Mouse (Mus musculus) myocyte (in vitro differentiated cells): ENCODE results near the gene Hoxd12. TPM values are rescaled to one million over a fixed set of nuclear protein-coding genes. Genes with fewer than 3 reads are reported as not detected.

Experiments used
- H3K27me3 ChIP-seq: one replicate; pipeline ENCODE4 v1.6.1; 2011; ENCODE audit not compliant: control insufficient read depth, insufficient read depth, insufficient read length
- H3K36me3 ChIP-seq: one replicate; pipeline ENCODE4 v1.6.1; 2011; ENCODE audit not compliant: control insufficient read depth, insufficient read depth
- H3K4me2 ChIP-seq: one replicate; pipeline ENCODE4 v1.6.1; 2011; ENCODE audit warnings: low read depth, control low read depth
- H3K4me3 ChIP-seq: one replicate; pipeline ENCODE4 v1.5.1; 2011; ENCODE audit warnings: mild to moderate bottlenecking, control low read depth, moderate library complexity
- H3K79me2 ChIP-seq: one replicate; pipeline ENCODE4 v1.6.1; 2011; ENCODE audit not compliant: control insufficient read depth, insufficient read depth
- H3ac ChIP-seq: one replicate; pipeline ENCODE4 v1.6.1; 2011; ENCODE audit not compliant: control insufficient read depth, insufficient read length
- CEBPB ChIP-seq: IDR thresholded peaks from 2 replicates; pipeline ENCODE4 v1.6.1; 2011; ENCODE audit warnings: mild to moderate bottlenecking, moderate library complexity; ENCODE audit not compliant: poor library complexity, insufficient read depth, severe bottlenecking
- E2F4 ChIP-seq: IDR thresholded peaks from one replicate; pipeline ENCODE4 v1.6.1; 2011; ENCODE audit warnings: mild to moderate bottlenecking, control low read depth, moderate library complexity; ENCODE audit not compliant: insufficient read depth
- MAX ChIP-seq: IDR thresholded peaks from one replicate; pipeline ENCODE4 v1.6.1; 2011; ENCODE audit warnings: low read depth, mild to moderate bottlenecking, control low read depth
- MYOD1 ChIP-seq, 3 experiments: IDR thresholded peaks; one replicate each; pipeline ENCODE4 v1.6.1; 2011; ENCODE audit warnings: control low read depth in 2 of 3, low read depth in 2 of 3, mild to moderate bottlenecking in 2 of 3, moderate library complexity in 1 of 3; ENCODE audit not compliant: insufficient read length in 2 of 3, control insufficient read depth in 1 of 3
- MYOG ChIP-seq, 3 experiments: IDR thresholded peaks; one replicate each; pipeline ENCODE4 v1.6.1; 2011; ENCODE audit warnings: control low read depth in 2 of 3, low read depth in 2 of 3, mild to moderate bottlenecking in 2 of 3; ENCODE audit not compliant: insufficient read length in 2 of 3, control insufficient read depth in 1 of 3, insufficient read depth in 1 of 3
- POLR2A ChIP-seq: IDR thresholded peaks from one replicate; pipeline ENCODE4 v1.6.1; 2011; ENCODE audit warnings: low read depth, mild to moderate bottlenecking, control low read depth, moderate library complexity; ENCODE audit not compliant: insufficient read length
- POLR2AphosphoS2 ChIP-seq: IDR thresholded peaks from one replicate; pipeline ENCODE4 v1.6.1; 2011; ENCODE audit warnings: low read depth, control low read depth; ENCODE audit not compliant: insufficient read length
- REST ChIP-seq: IDR thresholded peaks from one replicate; pipeline ENCODE4 v1.6.1; 2011; ENCODE audit warnings: mild to moderate bottlenecking, control low read depth, moderate library complexity; ENCODE audit not compliant: insufficient read depth, insufficient read length
- SRF ChIP-seq: IDR thresholded peaks from one replicate; pipeline ENCODE4 v1.6.1; 2011; ENCODE audit warnings: low read depth; ENCODE audit not compliant: control insufficient read depth, insufficient read length
- TCF12 ChIP-seq: IDR thresholded peaks from one replicate; pipeline ENCODE4 v1.6.1; 2011; ENCODE audit warnings: mild to moderate bottlenecking, control low read depth; ENCODE audit not compliant: poor library complexity, insufficient read depth, severe bottlenecking
- TCF3 ChIP-seq: IDR thresholded peaks from one replicate; pipeline ENCODE4 v1.6.1; 2011; ENCODE audit warnings: low read depth, control low read depth; ENCODE audit not compliant: insufficient read length
- USF1 ChIP-seq: IDR thresholded peaks from one replicate; pipeline ENCODE4 v1.6.1; 2011; ENCODE audit warnings: low read depth, mild to moderate bottlenecking, control low read depth, moderate library complexity
- polyA plus RNA-seq: library from polyadenylated mRNA; unstranded; fragments of >200 nt; fragmentation: generic; extraction: Trizol; gene quantifications from one replicate; pipeline ENCODE4 v1.2.1, GENCODE M21; 2012; ENCODE audit warnings: missing spikeins

Hoxd12 gene
- polyA plus RNA-seq, result not detected

DNA sequence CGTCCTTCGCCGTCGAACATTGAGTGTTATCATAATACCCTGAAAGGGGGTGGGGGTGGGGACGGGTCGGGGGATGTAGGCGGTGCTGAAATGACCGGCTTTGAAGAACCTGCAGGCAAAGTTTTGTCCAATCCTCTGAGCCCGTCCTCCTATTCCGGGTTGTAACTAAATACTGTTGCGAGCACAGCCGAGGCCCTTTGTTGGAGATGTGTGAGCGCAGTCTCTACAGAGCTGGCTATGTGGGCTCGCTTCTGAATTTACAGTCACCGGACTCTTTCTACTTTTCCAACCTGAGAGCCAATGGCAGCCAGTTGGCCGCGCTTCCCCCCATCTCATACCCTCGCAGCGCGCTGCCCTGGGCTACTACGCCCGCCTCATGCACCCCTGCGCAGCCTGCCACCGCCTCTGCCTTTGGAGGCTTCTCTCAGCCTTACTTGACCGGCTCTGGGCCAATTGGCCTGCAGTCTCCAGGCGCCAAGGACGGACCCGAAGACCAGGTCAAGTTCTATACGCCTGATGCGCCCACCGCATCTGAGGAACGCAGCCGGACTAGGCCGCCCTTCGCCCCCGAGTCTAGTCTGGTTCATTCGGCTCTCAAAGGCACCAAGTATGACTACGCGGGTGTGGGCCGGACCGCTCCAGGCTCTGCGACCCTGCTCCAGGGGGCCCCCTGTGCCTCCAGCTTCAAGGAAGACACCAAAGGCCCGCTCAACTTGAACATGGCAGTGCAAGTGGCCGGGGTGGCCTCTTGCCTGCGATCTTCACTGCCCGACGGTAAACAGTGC is at the start of gene Hoxd12:
Hoxd12 (plus strand) TSS at position 133 of the 785 bp plus-strand sequence.
- TF ChIP-seq TCF3 (no peak), POLR2AphosphoS2 (no peak), TCF12 (no peak), MYOG (IDR thresholded peaks at IDR 0.05; ENCODE audit: control insufficient read depth in 1 of 3, insufficient read depth in 1 of 3, insufficient read length in 2 of 3, low read depth in 2 of 3) (no peak), MAX (no peak)
- Histone ChIP-seq H3K36me3 (no peaks in the 10 kb centered on the region), H3K4me2 (no peak within 1 kb of the TSS)

DNA sequence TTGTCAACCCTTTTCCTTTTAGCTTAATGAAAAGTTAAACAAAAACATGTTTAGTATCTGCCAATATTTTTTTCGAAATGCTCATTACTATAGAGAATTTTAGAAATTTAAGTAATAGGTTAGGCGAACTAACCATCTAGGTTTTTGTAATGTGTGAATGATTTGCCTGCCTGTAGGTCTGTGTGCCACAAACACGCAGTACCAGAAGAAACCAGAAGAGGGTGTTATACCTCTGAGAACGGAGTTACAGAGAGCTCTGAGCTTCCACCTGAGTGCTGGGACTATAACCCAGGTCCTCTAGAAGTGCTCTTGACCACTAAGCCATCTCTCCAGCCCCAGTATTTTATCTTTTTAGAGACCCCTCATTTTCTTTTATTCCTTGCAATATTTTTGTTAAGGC is 39.4 kb upstream of the Hoxd12 start:
- H3K4me3 ChIP-seq, result no peak overlapping the region
- no peaks in the 10 kb centered on the region for H3K27me3 ChIP-seq
- no peaks in the 10 kb centered on the region for H3K79me2 ChIP-seq
- no peaks in the 10 kb centered on the region for H3K36me3 ChIP-seq
- no peak overlapping the region for H3ac ChIP-seq
- TF ChIP-seq MYOD1 (IDR thresholded peaks at IDR 0.05; ENCODE audit: control insufficient read depth in 1 of 3, insufficient read length in 2 of 3, low read depth in 2 of 3), result no peak
- TF ChIP-seq TCF3, result no peak
- no peak for TF ChIP-seq REST
- TF ChIP-seq SRF, result no peak
- TF ChIP-seq TCF12, result no peak
- no peak for TF ChIP-seq E2F4
- TF ChIP-seq CEBPB, result no peak
- no peak for TF ChIP-seq POLR2A
- no peak for TF ChIP-seq MYOG (IDR thresholded peaks at IDR 0.05; ENCODE audit: control insufficient read depth in 1 of 3, insufficient read depth in 1 of 3, insufficient read length in 2 of 3, low read depth in 2 of 3)
- TF ChIP-seq MAX, result no peak
- no peak for TF ChIP-seq POLR2AphosphoS2
- no peak for TF ChIP-seq USF1
- no peak overlapping the region for H3K4me2 ChIP-seq

More for the DNA sequence above, at the start of gene Hoxd12:
- Histone ChIP-seq H3K4me3 (no peak within 1 kb of the TSS), H3K27me3 (peaks cover 58% of the 10 kb centered on the region), H3ac (no peak within 1 kb of the TSS), H3K79me2 (no peaks in the 10 kb centered on the region)

- Histone ChIP-seq H3K4me2 (no peak overlapping the region), H3K79me2 (no peaks in the 10 kb centered on the region), H3K36me3 (no peaks in the 10 kb centered on the region), H3K4me3 (no peak overlapping the region), H3ac (no peak overlapping the region), H3K27me3 (peaks cover 17% of the 10 kb centered on the region)
- no peak for TF ChIP-seq MYOD1 (IDR thresholded peaks at IDR 0.05; ENCODE audit: control insufficient read depth in 1 of 3, insufficient read length in 2 of 3, low read depth in 2 of 3)
- no peak for TF ChIP-seq TCF3
- no peak for TF ChIP-seq MYOG (IDR thresholded peaks at IDR 0.05; ENCODE audit: control insufficient read depth in 1 of 3, insufficient read depth in 1 of 3, insufficient read length in 2 of 3, low read depth in 2 of 3)
- no peak for TF ChIP-seq SRF
Measured at GRCm38 (mm10) chr2:74642431-74642830, 32.4 kb upstream of the Hoxd12 start.

- no peak overlapping the region for H3K4me2 ChIP-seq
- no peaks in the 10 kb centered on the region for H3K79me2 ChIP-seq
- TF ChIP-seq POLR2A (no peak), E2F4 (no peak), POLR2AphosphoS2 (no peak), MYOG (IDR thresholded peaks at IDR 0.05; ENCODE audit: control insufficient read depth in 1 of 3, insufficient read depth in 1 of 3, insufficient read length in 2 of 3, low read depth in 2 of 3) (no peak), MYOD1 (IDR thresholded peaks at IDR 0.05; ENCODE audit: control insufficient read depth in 1 of 3, insufficient read length in 2 of 3, low read depth in 2 of 3) (no peak), SRF (no peak), REST (no peak), TCF12 (no peak), USF1 (no peak), TCF3 (no peak), CEBPB (no peak), MAX (no peak)
- no peaks in the 10 kb centered on the region for H3K36me3 ChIP-seq
- H3ac ChIP-seq, result no peak overlapping the region
- no peak overlapping the region for H3K4me3 ChIP-seq
- H3K27me3 ChIP-seq, result peaks cover 33% of the 10 kb centered on the region
Measured at GRCm38 (mm10) chr2:74645631-74646030, 29.2 kb upstream of the Hoxd12 start.

- peaks cover 38% of the 10 kb centered on the region for H3K27me3 ChIP-seq
- no peak overlapping the region for H3ac ChIP-seq
- no peak overlapping the region for H3K4me2 ChIP-seq
- no peak overlapping the region for H3K4me3 ChIP-seq
- H3K36me3 ChIP-seq, result no peaks in the 10 kb centered on the region
- H3K79me2 ChIP-seq, result no peaks in the 10 kb centered on the region
- TF ChIP-seq POLR2A (no peak), CEBPB (no peak), SRF (no peak), REST (no peak), POLR2AphosphoS2 (no peak), TCF12 (no peak), MYOD1 (IDR thresholded peaks at IDR 0.05; ENCODE audit: control insufficient read depth in 1 of 3, insufficient read length in 2 of 3, low read depth in 2 of 3) (no peak), MAX (no peak), USF1 (no peak), TCF3 (no peak), E2F4 (no peak), MYOG (IDR thresholded peaks at IDR 0.05; ENCODE audit: control insufficient read depth in 1 of 3, insufficient read depth in 1 of 3, insufficient read length in 2 of 3, low read depth in 2 of 3) (no peak)
Measured at GRCm38 (mm10) chr2:74647082-74647864, 27.5 kb upstream of the Hoxd12 start.
